10 mouse cellular contexts compared by ENCODE assay signal in the genomic region with DNA sequence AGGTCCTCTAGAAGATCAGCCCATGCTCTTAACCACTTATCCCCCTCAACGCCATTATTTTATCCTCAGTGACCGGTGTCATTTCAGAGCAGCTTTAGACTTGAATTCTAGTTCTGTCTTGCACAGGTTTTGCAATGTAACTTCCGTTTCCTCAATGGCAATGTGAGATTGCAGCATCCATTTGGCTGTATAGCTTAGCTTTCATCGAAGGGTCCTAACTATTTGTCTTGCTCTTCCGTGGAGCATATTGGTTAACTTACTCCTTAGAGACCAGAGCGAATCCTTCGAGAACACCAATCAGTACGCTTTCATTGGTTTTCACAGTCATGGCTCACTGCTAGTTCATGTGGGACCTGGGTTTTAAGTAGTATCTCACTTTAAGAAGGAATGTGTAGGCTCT.
"Had no signal": no experiment of that assay in that cellular context is flagged by ENCODE, and none has a peak within 500 bp of the region (broad histone marks: within the 10 kb centered on the region; RNA-seq: fewer than 3 reads in every experiment).

No protein-coding gene starts in this region.

- H3K4me3 ChIP-seq: intestine, embryonic 15.5 days; left cerebral cortex, adult 2 months; limb, embryonic 10.5 days; midbrain, embryonic 10.5 days; midbrain, embryonic 15.5 days had no signal

- H3K4me2 ChIP-seq: intestine, embryonic 15.5 days; midbrain, embryonic 15.5 days had no signal

- ATAC-seq: hindbrain, postnatal 0 days; intestine, embryonic 15.5 days; midbrain, embryonic 15.5 days had no signal

- H3K27me3 ChIP-seq: intestine, embryonic 15.5 days; midbrain, embryonic 15.5 days had no signal

- H3K9me3 ChIP-seq: intestine, embryonic 15.5 days; limb, embryonic 10.5 days; midbrain, embryonic 10.5 days; midbrain, embryonic 15.5 days had no signal

- DNase-seq: right cerebral cortex, adult 18-20 months; right cerebral cortex, postnatal 25 days; thymus, adult 18-20 months; thymus, postnatal 36 days had no signal

- H3K36me3 ChIP-seq: intestine, embryonic 15.5 days; limb, embryonic 10.5 days; midbrain, embryonic 10.5 days; midbrain, embryonic 15.5 days had no signal

- H3K27ac ChIP-seq: hindbrain, postnatal 0 days; intestine, embryonic 15.5 days; left cerebral cortex, adult 2 months; limb, embryonic 10.5 days had no signal

- H3K4me1 ChIP-seq: intestine, embryonic 15.5 days had no signal

- H3K9ac ChIP-seq: intestine, embryonic 15.5 days; midbrain, embryonic 15.5 days had no signal
